Mouse (Mus musculus) CD8-positive naive resting alpha-beta T cell, adult 2 months (primary cell): ENCODE measurements around the gene Rdm1.
A peak's percentile ranks its signal among the peaks of the same experiment; 100 is the strongest.
"Not testable (repeated sequence)": the region's sequence is repeated elsewhere in the genome, so short reads cannot be mapped to it uniquely, and the experiment has no call there.

Experiments
- DNase-seq, 2 experiments: peaks; one replicate each; pipeline ENCODE4 v3.0.0; 2022; ENCODE audit warnings: low read depth in 2 of 2, low spot score in 2 of 2

The Rdm1 gene

GRCm38 (mm10) chr11:101616948-101617767, 9.8 kb upstream of the Rdm1 start:
- DNase-seq = no peak

DNA sequence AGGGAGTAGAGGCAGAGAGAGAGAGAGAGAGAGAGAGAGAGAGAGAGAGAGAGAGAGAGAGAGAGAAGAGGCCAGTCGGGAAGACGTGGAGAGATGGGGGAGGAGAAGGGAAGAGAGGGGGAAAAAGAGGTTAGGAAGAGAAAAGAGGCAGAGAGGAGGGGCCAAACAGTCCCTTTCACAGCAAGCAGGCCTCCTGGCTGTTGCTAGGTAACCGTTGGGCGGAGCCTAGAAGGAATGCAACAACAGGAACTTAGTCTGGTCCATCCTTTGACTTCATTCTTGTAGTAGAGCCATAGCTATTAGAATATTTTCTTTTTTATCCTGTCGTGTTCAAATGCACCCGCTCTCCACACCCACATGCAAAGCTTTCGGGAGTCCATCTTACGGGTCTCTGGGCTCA, 9.1 kb upstream of the Rdm1 start:
- DNase-seq = no peak

DNA sequence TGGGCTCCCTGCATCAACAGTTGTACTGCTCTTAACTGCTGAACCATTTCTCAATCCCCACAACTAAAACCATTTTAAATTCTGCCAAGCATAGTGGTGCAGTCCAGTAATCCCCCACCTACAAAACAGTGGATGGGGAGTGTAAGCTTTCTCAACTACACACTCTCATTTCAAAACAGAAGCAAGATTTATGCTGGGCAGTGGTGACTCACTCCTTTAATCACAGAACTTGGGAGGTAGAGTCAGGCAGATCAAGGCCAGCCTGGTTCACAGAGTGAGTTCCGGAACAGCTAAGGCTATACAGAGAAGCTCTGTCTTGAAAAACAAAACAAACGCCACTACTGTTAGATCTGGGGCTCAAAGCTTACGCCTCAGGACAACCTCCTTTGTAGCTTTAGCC, 8.4 kb upstream of the Rdm1 start:
- no peak for DNase-seq

GRCm38 (mm10) chr11:101620022-101620655, 6.9 kb upstream of the Rdm1 start:
- not testable (repeated sequence) for DNase-seq

DNA sequence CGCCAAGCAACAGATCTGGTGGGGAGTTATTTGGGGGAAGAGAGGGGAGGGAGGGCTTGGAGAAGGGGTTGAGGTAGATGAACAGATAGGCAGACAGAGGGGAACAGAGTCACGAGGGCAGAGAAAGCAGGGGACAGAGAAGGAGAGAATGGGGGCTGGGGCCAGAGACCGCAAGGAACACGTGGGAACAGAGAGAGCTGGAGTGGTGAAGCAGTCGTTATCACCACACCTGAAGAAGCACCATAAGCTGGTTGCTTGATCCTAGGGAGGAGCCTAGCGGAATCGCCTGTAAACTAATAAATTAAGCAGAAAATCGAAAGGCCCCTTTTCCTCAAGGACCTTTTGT, 373 bp upstream of the Rdm1 start:
- DNase-seq = no peak

DNA sequence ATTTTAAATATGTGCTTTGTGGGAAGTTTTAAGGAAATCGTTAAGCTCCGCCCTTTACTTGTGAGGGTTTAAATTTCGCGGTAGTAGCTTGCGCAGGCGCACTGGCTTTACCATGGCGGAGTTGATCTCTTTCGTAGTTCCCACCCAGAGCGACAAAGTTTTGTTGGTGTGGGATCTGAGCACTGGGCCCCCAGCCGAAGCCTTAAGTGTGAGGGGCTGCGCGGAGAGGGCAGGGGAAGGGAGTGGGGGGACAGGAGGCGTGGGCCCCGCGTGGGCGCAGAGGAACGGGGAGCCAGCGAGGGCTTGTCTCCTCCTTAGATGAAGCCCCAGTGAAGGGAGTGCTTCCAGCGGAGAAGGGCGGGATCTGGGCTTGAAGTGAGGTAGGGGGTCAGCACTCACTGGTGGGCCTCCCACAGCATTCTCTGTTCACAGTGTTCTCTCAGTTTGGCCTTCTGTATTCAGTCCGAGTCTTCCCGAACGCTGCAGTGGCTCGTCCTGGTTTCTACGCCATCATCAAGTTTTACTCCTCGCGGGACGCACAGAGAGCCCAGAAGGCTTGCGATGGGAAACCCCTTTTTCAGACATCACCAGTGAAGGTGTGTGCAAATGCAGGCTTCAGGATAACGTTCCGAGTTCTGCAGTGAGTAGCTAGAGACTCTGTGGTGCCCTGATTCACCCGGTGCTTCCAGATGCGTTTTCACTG, 1.0 kb downstream of the Rdm1 start:
- DNase-seq = peak; percentile 74 to 83

GRCm38 (mm10) chr11:101628733-101629417, 1.9 kb downstream of the Rdm1 start:
- not testable (repeated sequence) for DNase-seq

DNA sequence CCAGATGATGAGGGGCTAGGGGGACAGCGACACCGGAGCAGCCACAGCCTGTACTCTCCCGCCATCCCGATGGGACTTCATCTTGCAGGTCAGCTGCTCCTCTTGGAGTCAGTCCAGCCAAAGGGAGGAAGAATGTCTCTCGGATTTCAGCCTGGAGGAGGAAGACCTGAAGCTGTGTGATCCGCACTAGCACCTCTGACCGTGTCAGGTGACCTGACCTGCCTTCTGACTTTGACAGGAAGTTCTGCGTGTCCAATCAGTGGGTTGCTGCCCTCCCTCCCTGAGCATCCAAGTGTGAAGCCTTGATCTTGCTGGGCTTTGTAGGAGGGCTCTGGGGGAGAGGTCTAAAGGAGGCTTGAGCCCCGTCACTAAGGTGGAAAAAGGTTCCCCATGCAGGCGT, 8.7 kb downstream of the Rdm1 start:
- no peak for DNase-seq

- no peak for DNase-seq
These were observed 12.8 kb downstream of the Rdm1 start for GRCm38 (mm10) chr11:101639761-101640160.

DNA sequence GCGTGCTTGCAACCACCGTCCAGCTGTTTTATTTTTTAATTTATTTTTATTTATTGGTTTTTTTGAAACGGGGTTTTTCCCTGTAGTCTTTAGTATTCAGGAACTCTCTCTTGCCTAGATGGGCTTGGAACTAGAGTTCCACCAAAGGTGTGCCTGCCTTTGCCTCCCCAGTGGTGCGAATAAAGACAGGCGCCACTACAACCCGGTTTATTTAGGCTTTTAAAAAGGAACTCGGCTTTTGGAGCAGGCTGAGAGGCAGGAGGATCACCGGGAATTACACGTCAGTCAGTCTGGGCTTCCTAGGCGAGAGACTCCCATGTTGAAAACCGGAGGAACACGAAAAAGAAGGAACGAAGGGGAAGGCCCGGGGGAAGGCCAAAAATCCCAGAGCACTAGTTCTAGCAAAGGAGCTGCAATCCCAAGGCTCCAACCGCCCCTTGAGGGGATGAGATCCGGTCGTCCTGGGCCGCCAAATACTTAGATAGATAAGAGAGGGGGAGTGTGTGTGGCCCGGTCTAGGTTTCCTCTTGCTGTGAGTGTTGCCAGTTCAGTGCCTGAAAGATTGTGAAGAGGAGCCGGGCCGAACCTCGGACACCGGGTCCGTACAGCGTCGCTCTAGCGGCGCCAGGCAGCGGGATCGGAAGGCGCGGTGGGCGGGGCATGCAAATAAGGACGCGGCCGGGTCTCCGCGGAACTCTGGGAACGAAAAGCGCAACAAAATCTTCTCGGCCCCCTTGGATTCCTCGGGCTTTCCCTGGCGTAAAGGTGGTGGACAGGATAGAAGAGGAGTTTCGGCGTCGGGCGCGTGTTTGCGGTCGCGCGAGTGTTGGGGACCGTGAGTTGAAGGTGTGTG, 14.1 kb downstream of the Rdm1 start:
- DNase-seq = peak; percentile 63 to 70

DNA sequence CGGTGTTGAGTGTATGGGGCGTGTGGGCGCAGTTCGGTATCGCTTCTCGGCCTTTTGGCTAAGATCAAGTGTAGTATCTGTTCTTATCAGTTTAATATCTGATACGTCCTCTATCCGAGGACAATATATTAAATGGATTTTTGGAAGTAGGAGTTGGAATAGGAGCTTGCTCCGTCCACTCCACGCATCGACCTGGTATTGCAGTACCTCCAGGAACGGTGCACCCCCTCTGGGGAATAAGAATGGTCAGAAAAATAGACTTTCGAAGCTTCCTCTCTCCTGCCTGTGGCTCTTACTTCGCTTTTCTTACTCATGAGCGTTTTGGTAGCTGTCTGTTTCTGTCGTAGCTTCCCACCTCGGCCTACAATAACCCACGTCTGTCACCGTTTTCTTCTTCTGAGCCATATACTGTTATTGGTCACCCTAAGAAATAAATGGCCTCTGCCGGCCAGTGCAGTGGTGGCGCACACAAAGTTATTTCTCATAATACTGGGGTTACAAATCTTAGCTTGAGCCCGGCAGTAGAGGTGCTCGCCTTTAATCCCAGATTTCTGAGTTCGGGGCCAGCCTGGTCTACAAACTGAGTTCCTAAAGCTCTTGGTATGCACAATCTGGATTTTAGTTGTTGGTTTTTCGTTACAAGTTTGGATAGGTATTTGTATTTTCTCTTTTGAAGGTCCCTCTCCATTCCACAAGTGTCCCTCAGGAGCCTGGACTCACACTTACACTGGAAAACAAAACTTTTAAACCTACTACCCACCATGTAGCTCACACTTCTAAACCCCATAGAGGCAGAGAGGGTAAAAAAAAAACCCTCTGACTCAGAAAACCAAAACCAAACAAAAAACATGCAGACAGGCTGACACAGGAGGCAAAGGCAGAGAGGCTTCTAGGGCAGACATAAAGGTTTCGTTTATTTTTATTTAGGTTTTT, 15.0 kb downstream of the Rdm1 start:
- DNase-seq = not testable (repeated sequence)

DNA sequence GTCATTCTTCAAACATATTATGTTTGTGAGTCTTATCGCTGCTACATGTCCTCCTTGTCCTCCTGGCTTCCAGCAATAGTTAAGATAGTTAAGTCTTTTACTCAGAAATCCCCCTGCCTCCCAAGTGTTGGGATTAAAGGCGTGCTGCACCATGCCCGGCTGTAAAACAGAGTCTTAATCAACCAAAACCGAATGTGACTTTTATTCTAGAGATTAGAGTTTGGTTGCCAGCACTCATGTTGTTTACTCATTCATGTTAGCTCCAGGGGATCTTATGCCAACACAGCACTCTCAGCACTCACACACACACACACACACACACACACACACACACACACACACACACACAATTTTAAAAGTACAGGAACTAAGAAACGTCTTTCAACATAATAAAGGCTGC, 15.9 kb downstream of the Rdm1 start:
- DNase-seq = no peak

DNA sequence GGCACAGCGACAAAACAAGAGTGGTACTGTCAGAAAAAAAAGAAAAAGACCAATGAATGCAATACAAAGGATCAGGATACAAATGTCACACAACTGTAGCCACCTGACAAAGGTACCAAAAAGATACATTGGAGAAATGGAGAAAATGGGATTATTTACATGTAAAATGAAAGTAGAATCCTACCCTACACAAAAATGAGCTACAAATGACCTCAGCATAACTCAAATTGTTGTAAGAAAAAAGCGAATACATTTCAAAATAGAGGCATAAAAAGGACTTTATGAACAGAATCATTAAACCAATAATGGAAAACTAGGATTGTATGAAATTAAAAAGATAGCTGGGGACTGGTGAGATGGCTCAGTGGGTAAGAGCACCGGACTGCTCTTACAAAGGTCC, 17.6 kb downstream of the Rdm1 start:
- no peak for DNase-seq

DNA sequence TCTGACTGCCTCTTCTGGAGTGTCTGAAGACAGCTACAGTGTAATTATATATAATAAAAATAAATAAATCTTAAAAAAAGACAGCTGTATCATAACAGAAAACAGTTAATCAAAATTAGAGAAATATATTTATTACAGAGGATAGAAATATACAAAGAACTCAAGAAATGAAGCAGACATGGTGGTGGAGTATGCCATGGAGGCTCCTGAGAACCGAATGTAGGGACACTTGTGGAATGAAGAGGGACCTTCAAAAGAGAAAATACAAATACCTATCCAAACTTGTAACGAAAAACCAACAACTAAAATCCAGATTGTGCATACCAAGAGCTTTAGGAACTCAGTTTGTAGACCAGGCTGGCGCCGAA, 18.0 kb downstream of the Rdm1 start:
- not testable (repeated sequence) for DNase-seq

DNA sequence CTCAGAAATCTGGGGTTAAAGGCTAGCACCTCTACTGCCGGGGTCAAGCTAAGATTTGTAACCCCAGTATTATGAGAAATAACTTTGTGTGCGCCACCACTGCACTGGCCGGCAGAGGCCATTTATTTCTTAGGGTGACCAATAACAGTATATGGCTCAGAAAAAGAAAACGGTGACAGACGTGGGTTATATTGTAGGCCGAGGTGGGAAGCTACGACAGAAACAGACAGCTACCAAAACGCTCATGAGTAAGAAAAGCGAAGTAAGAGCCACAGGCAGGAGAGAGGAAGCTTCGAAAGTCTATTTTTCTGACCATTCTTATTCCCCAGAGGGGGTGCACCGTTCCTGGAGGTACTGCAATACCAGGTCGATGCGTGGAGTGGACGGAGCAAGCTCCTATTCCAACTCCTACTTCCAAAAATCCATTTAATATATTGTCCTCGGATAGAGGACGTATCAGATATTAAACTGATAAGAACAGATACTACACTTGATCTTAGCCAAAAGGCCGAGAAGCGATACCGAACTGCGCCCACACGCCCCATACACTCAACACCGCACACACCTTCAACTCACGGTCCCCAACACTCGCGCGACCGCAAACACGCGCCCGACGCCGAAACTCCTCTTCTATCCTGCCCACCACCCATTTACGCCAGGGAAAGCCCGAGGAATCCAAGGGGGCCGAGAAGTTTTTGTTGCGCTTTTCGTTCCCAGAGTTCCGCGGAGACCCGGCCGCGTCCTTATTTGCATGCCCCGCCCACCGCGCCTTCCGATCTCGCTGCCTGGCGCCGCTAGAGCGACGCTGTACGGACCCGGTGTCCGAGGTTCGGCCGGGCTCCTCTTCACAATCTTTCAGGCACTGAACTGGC, 18.7 kb downstream of the Rdm1 start:
- peak; percentile 62 to 66 for DNase-seq

DNA sequence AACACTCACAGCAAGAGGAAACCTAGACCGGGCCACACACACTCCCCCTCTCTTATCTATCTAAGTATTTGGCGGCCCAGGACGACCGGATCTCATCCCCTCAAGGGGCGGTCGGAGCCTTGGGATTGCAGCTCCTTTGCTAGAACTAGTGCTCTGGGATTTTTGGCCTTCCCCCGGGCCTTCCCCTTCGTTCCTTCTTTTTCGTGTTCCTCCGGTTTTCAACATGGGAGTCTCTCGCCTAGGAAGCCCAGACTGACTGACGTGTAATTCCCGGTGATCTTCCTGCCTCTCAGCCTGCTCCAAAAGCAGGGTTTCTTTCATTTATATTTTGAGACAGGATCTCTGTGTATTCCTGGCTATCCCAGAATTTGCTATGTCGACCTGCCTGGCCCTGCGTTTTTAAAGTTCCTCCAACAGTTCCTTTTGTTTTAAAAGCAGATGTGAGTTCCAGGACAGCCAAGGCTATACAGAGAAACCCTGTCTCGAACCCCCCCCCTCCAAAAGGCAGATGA, 19.3 kb downstream of the Rdm1 start:
- DNase-seq = not testable (repeated sequence)

- DNase-seq = not testable (repeated sequence)
These were observed 20.1 kb downstream of the Rdm1 start for GRCm38 (mm10) chr11:101647093-101647492.

GRCm38 (mm10) chr11:101656356-101656755, 29.4 kb downstream of the Rdm1 start:
- no peak for DNase-seq

DNA sequence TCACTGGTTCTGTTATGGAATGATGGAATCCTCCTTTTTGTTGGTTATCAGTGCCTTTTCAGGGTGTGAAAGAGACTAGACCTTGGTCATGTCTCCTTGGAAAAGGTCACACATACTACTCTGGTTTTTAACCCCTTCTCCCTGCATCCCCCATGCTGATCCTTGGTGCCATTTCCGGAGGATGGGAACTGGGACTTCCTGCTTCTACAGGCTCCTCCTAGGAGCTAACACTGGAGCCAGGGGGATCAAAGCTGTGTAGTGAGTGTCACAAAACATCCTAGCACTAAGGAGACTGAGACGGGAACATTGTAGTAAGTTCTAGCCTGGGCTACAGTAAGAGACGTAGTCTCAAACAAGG, 30.5 kb downstream of the Rdm1 start:
- DNase-seq = no peak
